Mouse (Mus musculus): ENCODE data around the gene Prkca.

DNA sequence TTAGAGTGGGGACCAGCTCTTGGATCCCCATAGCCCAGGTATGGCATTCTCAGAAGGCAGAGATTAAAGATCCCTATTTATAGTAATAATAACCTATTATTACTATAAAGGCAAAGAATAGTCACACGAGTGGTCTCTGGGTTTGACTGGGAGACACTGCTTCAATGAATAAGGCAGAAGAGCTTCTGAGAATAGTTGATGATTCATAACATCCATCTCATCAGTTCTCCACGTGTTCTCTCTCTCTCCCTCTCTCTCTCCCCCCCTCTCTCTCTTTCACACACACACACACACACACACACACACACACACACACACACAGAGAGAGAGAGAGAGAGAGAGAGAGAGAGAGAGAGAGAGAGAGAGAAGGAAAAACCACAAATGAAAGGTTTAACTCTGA, 445.0 kb downstream of the Prkca start:
- no peak for TF ChIP-seq CTCF (IDR thresholded peaks at IDR 0.05; ENCODE audit: control insufficient read depth, insufficient read depth, insufficient read length)
- no peak for TF ChIP-seq MYOD1 (IDR thresholded peaks at IDR 0.05; ENCODE audit: control insufficient read depth, insufficient read length, low read depth)
- no peak for TF ChIP-seq USF1 (IDR thresholded peaks at IDR 0.05; ENCODE audit: low read depth)
- no peak for TF ChIP-seq CEBPB (IDR thresholded peaks at IDR 0.05; ENCODE audit: low read depth)
